Mouse (Mus musculus) kidney, adult 8-10 months (tissue): ENCODE measurements around the gene Dph2.

ENCODE experiments used
- DNase-seq, 2 experiments: peaks; one replicate each; pipeline ENCODE4 v3.0.0; 2022

Dph2 gene

GRCm38 (mm10) chr4:117891738-117892161 is at the start of gene Dph2:
TSS of gene Dph2 (minus strand) at chr4:117892032.
- peak; percentile 87 for DNase-seq

GRCm38 (mm10) chr4:117936964-117937363 is 45.1 kb upstream of the Dph2 start:
- no peak for DNase-seq

- no peak for DNase-seq
Measured at GRCm38 (mm10) chr4:117934081-117934480, 42.2 kb upstream of the Dph2 start.

- no peak for DNase-seq
Measured at GRCm38 (mm10) chr4:117933248-117933647, 41.4 kb upstream of the Dph2 start.

- DNase-seq, result peak; percentile 62 to 63
Measured at GRCm38 (mm10) chr4:117929391-117929881, 37.6 kb upstream of the Dph2 start, which contains the start of gene Artn. TSS of gene Artn (minus strand) at chr4:117929763.

GRCm38 (mm10) chr4:117928699-117929241 is 36.9 kb upstream of the Dph2 start:
- DNase-seq, result peak; percentile 50 to 70

GRCm38 (mm10) chr4:117928234-117928633 is 36.4 kb upstream of the Dph2 start:
- no peak for DNase-seq

- no peak for DNase-seq
Measured at GRCm38 (mm10) chr4:117926545-117927482, 35.0 kb upstream of the Dph2 start.

- DNase-seq, result no peak
Measured at GRCm38 (mm10) chr4:117924916-117925315, 33.1 kb upstream of the Dph2 start.

- no peak for DNase-seq
Measured at GRCm38 (mm10) chr4:117923450-117923849, 31.6 kb upstream of the Dph2 start.

- DNase-seq, result no peak
Measured at GRCm38 (mm10) chr4:117921358-117921757, 29.5 kb upstream of the Dph2 start.

GRCm38 (mm10) chr4:117918762-117919161 is 26.9 kb upstream of the Dph2 start:
- DNase-seq, result no peak

GRCm38 (mm10) chr4:117918261-117918660 is 26.4 kb upstream of the Dph2 start:
- peak; percentile 24 to 43 for DNase-seq

- no peak for DNase-seq
Measured at GRCm38 (mm10) chr4:117917847-117918246, 26.0 kb upstream of the Dph2 start.

GRCm38 (mm10) chr4:117917402-117917801 is 25.6 kb upstream of the Dph2 start:
- no peak for DNase-seq

- DNase-seq, result no peak
Measured at GRCm38 (mm10) chr4:117916386-117916785, 24.6 kb upstream of the Dph2 start.

- no peak for DNase-seq
Measured at GRCm38 (mm10) chr4:117915489-117916105, 23.8 kb upstream of the Dph2 start.

- DNase-seq, result peak; percentile 90
Measured at GRCm38 (mm10) chr4:117914591-117915442, 23.0 kb upstream of the Dph2 start, which contains the start of gene Ipo13. TSS of gene Ipo13 (minus strand) at chr4:117914999.

- no peak for DNase-seq
Measured at GRCm38 (mm10) chr4:117914031-117914430, 22.2 kb upstream of the Dph2 start.

- DNase-seq, result peak; percentile 70 to 77
Measured at GRCm38 (mm10) chr4:117913421-117913820, 21.6 kb upstream of the Dph2 start.

- no peak for DNase-seq
Measured at GRCm38 (mm10) chr4:117912685-117913273, 20.9 kb upstream of the Dph2 start.

GRCm38 (mm10) chr4:117912131-117912561 is 20.3 kb upstream of the Dph2 start:
- no peak for DNase-seq
